Mouse (Mus musculus): ENCODE measurements around the gene Cdkl1. TPM values are rescaled to one million over a fixed set of nuclear protein-coding genes. Genes with fewer than 3 reads are reported as not detected.

Gene Cdkl1
- total RNA-seq, 2 experiments from 2014 or later = 0.57 to 2.1 TPM

- peak; percentile 92 for ATAC-seq (replicated peaks; ENCODE audit: low FRiP score, low TSS enrichment, poor library complexity, severe bottlenecking)
Measured at GRCm38 (mm10) chr12:69757418-69758141, 33.5 kb downstream of the Cdkl1 start.

GRCm38 (mm10) chr12:69756015-69756414 is 35.1 kb downstream of the Cdkl1 start:
- ATAC-seq (replicated peaks; ENCODE audit: low FRiP score, low TSS enrichment, poor library complexity, severe bottlenecking) = no peak

- no peak for ATAC-seq (replicated peaks; ENCODE audit: low FRiP score, low TSS enrichment, poor library complexity, severe bottlenecking)
Measured at GRCm38 (mm10) chr12:69753936-69754335, 37.1 kb downstream of the Cdkl1 start.

DNA sequence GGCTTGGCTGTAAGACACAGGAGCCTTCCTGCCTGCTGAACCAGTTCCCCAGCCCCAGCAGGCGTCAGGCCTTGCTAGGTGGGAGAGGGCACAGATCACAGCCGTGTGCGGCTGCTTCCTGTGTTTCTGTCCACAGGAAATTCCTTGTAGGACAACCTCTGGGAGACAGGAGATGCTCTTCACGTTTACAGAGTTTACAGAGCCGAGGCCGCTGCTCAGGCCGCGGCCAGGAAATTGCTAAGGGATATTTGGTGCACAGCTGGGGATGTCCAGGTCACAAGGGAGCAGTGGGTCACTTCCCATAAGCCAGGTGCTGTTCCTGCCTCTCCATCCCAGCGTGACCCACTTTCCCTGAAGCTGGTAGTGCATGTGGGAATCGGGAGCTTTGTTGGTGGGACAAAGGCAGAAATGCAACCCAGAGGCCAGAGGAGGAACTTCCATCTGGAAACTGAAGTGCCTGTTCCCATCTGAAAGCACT is 39.2 kb downstream of the Cdkl1 start:
- ATAC-seq (replicated peaks; ENCODE audit: low FRiP score, low TSS enrichment, poor library complexity, severe bottlenecking) = no peak

DNA sequence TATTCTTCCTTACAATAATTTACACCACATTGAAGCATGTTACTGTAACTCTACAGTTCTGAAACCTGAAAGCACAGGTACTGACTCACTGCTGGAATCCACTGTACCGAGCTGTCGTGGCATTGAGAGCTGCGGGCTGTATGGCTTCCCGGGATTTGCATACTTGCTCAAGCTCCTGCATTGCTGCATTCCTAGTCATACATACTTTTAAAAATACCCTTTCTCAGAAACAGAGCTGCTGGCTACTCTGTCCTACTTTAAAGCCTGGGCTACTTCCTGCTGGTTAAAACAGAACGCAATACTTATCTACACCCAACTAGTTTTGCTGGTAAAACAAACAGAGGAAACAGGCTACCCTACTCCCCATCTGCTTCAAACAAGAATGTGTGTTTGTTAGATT is 46.9 kb downstream of the Cdkl1 start:
- ATAC-seq (replicated peaks; ENCODE audit: low FRiP score, low TSS enrichment, poor library complexity, severe bottlenecking) = no peak

- no peak for ATAC-seq (replicated peaks; ENCODE audit: low FRiP score, low TSS enrichment, poor library complexity, severe bottlenecking)
Measured at GRCm38 (mm10) chr12:69741965-69742364, 49.1 kb downstream of the Cdkl1 start.

- ATAC-seq (replicated peaks; ENCODE audit: low FRiP score, low TSS enrichment, poor library complexity, severe bottlenecking) = peak; percentile 65; the same call in 1 of the 2 replicates
Measured at GRCm38 (mm10) chr12:69733923-69734322, 57.1 kb downstream of the Cdkl1 start.

GRCm38 (mm10) chr12:69733518-69733917 is 57.5 kb downstream of the Cdkl1 start:
- peak; percentile 79; the same call in 1 of the 2 replicates for ATAC-seq (replicated peaks; ENCODE audit: low FRiP score, low TSS enrichment, poor library complexity, severe bottlenecking)

- ATAC-seq (replicated peaks; ENCODE audit: low FRiP score, low TSS enrichment, poor library complexity, severe bottlenecking) = no peak
Measured at GRCm38 (mm10) chr12:69732221-69732620, 58.8 kb downstream of the Cdkl1 start.

DNA sequence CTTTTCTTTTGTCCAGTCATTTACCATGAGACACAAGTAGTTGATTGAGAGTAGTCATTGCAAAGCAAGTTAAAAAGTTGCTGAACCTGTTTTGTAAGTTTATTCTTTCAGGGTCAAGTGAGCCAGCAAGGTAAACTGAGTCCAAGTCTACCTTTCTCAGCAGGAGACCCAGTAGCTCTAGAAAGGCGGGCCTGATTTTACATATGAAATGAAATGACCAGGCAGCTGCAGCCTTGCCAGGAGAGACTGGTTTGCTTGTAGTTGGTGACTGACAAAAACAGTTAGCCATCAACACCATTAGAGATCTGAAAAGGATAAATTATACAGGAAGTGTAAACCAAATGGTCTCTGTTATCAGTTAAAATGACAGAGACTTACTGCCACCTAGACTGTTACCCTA is 60.8 kb downstream of the Cdkl1 start:
- ATAC-seq (replicated peaks; ENCODE audit: low FRiP score, low TSS enrichment, poor library complexity, severe bottlenecking) = no peak

DNA sequence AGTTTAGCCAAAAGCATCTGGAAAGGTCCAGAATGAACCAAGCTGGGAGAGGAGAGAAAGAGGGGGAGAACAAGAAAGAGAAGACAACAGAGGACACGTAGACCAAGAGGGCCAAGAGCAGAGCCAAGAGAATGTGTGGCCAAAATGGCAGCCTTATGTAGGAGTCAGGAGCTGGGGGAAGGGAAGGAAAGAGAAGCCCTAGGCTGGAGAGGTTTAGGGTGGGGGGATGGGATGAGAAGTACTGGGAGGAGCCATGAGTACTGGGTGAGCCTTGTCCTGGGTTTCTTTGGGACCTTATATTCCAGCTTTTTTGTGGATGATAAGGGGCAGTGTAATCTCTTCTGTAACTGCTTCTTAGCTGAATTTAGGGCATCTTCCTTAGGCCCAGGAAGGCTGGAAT is 61.8 kb downstream of the Cdkl1 start:
- ATAC-seq (replicated peaks; ENCODE audit: low FRiP score, low TSS enrichment, poor library complexity, severe bottlenecking) = no peak

GRCm38 (mm10) chr12:69724711-69725460 is 66.2 kb downstream of the Cdkl1 start, which contains the start of the genes L2hgdh and Atp5s:
Gene L2hgdh (minus strand): TSS chr12:69724873.
Gene Atp5s (plus strand): TSS chr12:69724950.
- ATAC-seq (replicated peaks; ENCODE audit: low FRiP score, low TSS enrichment, poor library complexity, severe bottlenecking) = peak; percentile 97

GRCm38 (mm10) chr12:69724018-69724710 is 66.9 kb downstream of the Cdkl1 start:
- no peak for ATAC-seq (replicated peaks; ENCODE audit: low FRiP score, low TSS enrichment, poor library complexity, severe bottlenecking)

DNA sequence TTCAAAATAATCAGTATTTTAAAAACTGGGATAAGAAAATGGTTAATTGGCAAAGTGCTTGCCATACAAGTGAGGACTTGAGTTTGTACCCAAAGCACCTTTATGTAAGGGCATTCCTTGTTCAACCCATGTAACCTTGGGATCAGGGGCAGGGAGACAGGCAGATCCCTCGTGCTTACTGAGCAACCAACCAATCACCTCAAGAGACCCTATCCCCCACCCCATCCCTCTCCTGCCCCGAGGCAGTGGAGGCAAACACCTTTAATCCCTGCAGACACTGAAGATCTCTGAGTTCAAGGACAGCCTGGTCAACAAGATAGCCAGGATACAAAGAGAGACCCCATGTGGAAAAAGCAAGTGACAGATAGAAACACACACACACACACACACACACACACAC is 67.7 kb downstream of the Cdkl1 start:
- no peak for ATAC-seq (replicated peaks; ENCODE audit: low FRiP score, low TSS enrichment, poor library complexity, severe bottlenecking)

DNA sequence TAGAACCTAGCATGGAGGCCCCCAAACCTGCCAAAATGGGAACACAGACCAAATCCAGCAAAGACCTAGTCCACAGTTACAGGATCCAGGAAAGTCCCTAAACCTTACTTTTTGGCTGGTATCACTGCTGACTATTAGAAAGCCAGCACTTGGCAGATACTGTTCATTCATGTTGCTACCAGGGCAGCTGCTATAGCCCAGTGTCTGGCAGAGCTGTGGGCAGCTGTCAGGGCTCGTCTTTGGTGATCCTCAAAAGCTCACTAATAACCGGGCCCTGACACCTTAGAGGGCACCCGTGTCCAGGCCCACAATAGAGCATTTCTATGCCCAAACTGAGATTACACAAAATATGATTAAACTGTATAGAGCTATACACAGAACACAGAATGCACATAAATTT is 68.2 kb downstream of the Cdkl1 start:
- ATAC-seq (replicated peaks; ENCODE audit: low FRiP score, low TSS enrichment, poor library complexity, severe bottlenecking) = no peak

DNA sequence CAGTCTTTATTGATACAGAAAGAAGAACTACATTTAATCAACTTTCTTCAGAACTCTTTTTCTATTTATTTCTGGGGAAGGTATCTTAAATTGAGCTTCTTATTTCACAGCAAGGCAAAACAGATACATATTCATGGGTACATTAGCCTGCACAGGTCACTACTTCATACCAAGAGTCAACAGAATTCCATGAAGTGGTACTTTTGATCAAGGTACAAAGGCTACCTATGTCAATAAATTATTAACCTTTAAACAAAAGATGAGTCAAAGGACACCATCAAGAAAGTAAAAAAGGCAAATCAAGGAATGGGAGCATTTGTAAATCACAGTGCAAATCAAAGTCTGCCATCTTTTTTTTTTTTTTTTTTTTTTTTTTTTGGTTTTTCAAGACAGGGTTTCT is 77.4 kb downstream of the Cdkl1 start:
- no peak for ATAC-seq (replicated peaks; ENCODE audit: low FRiP score, low TSS enrichment, poor library complexity, severe bottlenecking)

DNA sequence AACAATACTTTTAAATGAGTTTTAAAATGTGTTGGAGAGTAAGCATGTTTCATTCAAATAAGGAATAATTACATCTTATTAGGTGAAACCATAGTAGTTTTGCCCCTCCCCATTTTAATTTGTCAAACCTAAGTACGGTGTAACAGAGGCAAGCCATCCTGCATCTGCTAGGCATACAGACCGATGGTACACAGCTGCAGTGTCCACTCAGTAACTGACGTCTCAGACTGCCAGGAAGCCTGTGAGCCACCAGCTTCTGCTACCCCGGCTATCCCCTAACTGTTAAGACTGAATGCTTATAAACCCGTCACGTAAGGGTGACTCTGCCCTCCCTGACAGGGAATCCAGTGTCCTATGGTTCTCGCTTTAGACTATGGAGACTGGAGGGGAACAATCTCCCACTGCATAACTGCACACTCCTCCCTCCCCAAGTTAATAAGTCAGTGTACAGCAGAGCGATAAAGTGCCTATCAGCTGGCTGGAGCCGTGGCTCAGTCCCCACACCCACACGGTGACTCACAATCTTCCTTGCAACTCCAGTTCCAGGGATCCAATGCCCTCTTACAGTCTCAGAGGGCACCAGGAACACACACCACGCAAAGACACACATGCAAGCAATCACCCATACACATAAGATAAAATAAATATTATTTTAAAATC is 86.1 kb downstream of the Cdkl1 start:
- no peak for ATAC-seq (replicated peaks; ENCODE audit: low FRiP score, low TSS enrichment, poor library complexity, severe bottlenecking)

GRCm38 (mm10) chr12:69698352-69698751 is 92.7 kb downstream of the Cdkl1 start:
- no peak for ATAC-seq (replicated peaks; ENCODE audit: low FRiP score, low TSS enrichment, poor library complexity, severe bottlenecking)

All from megakaryocyte-erythroid progenitor cell, adult 5-6 weeks (primary cell).